Mouse (Mus musculus) right cerebral cortex, postnatal 10 days (tissue): ENCODE results near the gene Ifna2.

Experiments
- DNase-seq, 2 experiments: peaks; one replicate each; pipeline ENCODE4 v3.0.0; 2021; ENCODE audit warnings: low spot score in 2 of 2

Ifna2 gene

GRCm38 (mm10) chr4:88683812-88684211 lies at the start of gene Ifna2:
Gene Ifna2, minus strand, starts transcription at chr4:88683912.
- no peak for DNase-seq

- peak in 1 of 2 experiments; percentile 32 for DNase-seq
Observed at GRCm38 (mm10) chr4:88727324-88727723, 43.6 kb upstream of the Ifna2 start.

GRCm38 (mm10) chr4:88726727-88727126 lies 43.0 kb upstream of the Ifna2 start:
- DNase-seq = no peak

GRCm38 (mm10) chr4:88723497-88724090 lies 39.9 kb upstream of the Ifna2 start:
- no peak for DNase-seq

DNA sequence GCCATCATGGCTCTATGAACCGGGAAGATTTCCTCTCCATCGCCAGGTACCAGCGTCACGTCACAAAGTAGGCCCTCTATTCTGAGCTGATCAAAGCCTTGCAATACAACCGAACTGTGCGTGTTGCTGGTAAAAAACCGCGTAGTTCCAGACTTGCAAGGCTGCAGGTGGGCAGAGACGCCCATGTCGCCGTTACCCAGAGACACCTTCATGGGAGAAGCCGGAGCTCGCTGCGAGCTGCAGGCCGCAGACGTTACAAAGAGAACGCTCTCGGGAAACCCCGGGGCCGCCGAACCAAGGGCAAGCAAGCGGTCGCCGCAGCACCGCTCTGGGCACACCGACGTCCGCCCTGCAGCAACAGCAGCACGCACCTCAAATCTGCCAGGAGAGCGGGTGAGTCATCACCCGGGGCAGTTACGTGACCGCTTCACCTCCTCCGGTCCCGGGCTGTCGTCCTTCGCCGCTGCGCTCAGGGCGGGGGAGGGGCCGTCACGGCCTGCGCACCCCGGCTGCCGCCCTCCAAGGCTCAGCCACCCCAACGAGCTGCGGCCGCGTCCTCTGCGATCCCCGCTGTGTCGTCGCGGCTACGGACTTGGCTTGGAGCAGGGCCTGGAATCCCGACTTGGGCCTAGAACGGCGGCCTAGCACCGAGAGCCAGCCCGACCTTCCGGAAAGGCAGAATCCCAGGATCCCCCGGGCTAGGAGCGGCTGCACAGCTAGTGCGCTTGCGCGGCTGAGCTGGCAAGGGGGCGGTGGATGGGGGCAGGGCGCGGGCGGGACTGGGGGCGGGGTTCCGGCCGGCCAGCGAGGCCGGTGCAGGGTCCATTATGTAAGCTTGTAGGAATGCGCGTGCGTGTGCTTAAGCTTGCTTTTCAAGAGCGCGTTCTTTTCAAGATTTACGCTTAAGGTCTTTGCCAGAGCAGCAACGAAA lies 38.3 kb upstream of the Ifna2 start, which contains the start of the genes Gm26566 and Klhl9:
Gm26566 (plus strand) TSS at position 15 of the 931 bp plus-strand sequence.
Klhl9 (minus strand) TSS at position 675 of the 931 bp plus-strand sequence.
- DNase-seq = peak; percentile 93 to 95

GRCm38 (mm10) chr4:88718715-88719114 lies 35.0 kb upstream of the Ifna2 start:
- no peak for DNase-seq

DNA sequence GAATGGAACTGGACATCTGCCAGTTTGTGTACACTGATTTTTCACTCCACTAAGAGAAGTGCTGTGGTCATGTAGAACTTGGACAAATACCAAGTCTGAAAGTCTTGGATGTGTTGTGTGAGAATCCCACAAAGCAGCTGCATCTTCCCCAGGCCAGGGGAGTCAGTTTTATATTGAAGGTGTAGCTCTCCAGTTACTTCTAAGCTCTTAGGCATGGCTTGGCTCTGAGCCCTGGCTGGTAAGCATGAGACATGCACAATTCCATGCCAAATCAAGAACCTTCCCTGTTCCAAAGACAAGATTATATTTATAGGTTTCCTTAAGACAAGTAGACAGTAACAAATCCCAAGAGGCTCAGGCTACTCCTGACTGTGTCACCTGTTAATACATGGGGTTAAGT lies 31.3 kb upstream of the Ifna2 start:
- no peak for DNase-seq

GRCm38 (mm10) chr4:88714281-88714680 lies 30.6 kb upstream of the Ifna2 start:
- DNase-seq = no peak

DNA sequence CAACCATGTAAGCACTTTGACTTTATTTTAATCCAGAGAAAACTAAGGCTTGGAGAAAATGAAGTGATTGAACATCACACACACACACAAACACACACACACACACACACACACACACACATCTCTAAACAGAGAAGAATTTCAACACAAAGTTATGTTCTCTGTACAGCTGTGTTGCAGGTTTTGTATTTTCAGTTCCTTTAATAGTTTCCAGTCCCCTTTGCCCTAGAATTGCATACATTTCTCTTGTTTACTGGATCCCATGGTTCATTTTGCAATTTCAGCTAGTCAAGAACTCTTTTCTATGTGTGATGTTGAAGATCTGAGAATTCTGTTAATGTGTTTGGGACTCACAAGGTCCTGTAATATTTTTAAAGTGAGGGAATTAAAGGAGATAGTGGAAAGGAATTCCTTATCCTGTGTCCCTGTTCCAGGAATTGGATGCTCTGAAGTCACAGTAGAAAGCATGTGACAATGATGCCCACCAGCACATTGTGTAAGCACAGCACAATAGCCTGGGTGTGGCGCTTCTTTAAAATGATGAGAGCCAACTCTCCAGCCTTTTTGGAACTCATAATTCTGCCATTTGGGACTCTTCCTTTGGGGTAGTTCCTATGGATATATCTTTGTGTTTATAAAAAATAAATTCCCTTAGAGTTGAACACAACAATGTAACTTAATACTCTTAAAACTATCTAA lies 23.6 kb upstream of the Ifna2 start:
- DNase-seq = no peak

DNA sequence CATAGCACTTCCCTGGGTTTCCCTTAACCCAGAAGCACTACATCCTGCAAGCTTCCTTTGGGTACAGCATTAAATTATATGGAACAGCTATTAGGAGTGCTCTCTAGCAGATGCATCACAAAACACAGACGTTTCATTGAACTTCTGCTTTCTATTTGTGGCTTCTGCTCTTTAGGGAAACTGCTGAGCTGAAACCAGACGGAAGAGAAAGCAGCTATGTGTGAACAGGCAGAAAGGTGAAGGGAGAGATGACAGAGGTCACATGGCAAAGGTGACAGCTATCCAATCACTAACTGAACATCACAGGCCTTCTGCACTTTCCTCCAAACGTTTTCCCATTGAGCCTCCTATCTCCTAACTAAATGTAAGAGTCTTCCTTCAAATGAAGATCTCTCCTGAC lies 22.2 kb upstream of the Ifna2 start:
- no peak for DNase-seq

- no peak for DNase-seq
Observed at GRCm38 (mm10) chr4:88699301-88699700, 15.6 kb upstream of the Ifna2 start.

DNA sequence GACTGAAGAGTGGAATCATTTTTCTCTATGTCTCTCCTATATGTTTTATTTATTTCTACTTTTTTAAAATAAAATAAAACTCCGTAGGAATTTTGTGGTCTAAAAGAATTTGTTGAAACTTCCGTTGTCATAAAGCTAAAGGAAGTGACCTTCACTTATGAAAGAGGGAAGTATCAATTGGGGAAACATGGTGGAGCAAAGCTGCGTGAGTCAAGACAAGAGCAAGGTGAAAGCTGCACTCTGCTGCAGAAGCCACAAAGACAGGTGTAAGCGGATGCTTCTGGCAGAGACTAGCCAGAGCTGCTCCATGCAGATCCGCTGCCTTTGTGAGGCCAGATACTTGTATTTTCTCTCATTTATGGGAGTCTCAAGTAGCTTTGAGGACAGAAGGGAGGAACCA lies 15.1 kb upstream of the Ifna2 start:
- DNase-seq = no peak

DNA sequence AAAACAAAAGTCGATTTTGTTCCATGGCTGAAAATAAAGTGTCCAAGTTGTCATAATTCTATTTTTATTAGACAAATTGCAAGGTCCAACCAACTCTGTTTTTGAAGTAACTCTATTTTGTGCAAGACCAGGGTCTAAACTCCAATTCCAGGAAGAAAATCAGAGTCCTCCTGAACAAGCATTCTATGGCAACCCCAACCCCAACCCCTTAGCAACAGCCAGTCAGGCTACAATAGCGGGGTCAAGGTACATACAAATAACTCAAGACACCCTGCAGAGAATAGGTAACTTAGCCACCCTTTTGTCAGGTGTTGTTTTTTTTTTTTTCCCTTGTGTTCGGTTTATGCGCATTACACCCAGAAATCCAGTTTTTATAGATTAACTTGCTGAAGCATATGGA lies 14.0 kb upstream of the Ifna2 start:
- DNase-seq = no peak

DNA sequence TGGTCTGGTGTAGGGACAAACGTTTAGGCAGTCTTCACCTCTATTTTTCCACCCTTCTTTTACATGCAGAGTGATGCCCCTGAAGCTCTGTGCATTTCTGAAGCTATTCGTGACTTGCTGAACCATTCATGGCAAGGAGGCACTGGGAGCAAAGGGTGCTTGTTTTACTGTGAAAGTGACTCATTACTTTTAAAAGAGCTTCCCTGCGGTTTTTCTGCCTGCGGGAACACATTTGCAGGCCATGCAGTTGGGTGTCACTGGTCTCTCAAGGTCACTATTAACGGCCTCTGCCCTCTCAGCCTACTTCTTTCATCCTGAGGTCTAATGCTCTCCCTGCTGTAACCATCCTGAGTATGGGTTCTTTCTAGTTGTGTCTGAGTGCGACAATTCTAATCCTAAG lies 13.4 kb upstream of the Ifna2 start:
- no peak for DNase-seq

DNA sequence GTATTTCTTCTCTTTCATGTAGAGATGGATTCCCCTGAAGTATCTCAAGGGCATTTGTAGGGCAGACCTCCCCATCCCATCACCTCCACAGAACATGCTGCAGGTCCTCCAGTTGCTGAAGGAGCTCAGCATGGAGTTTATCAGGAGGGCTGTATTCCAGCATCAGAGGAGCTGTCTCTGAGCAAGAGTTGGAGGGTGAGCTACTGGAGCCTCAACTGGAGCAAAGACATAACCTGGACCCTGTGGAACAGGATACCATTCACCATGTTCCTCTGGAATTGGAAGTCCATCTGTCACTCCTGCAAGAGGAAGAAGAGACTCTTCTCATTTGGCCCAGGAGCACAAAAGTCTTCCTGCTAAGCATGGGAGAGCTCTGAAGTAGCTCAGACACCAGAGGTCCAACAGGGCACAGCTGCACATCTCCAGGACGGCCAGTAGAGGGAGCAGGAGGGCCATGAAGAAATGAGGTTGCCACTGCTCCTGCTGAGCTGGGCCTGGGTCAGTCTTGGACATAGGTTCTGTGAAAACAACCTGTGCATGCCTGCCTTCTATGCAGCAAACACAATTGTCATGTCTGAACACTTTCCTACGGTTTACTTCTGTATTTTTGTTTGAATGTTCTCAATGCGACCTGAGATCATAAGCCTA lies 12.6 kb upstream of the Ifna2 start:
- DNase-seq = peak; percentile 70 to 78

DNA sequence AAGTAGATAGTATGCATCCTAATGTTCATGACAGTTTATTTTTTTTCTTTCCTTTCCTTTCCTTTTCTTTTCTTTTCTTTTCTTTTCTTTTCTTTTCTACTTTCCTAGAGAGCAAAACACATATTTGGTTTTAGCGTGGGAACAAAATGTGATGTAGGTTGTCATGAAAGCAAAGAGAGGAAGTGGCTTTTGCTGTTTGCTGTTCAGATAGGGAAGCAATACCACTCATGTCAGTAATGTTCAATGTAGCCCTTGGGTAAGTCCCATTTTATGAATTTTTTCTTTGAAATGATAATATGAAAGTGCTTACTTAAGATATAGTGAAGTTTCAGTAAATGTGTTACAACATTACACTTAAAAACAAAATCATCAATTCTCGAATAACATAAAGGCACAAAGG lies 9.7 kb upstream of the Ifna2 start:
- no peak for DNase-seq

GRCm38 (mm10) chr4:88692537-88692936 lies 8.8 kb upstream of the Ifna2 start:
- DNase-seq = no peak

DNA sequence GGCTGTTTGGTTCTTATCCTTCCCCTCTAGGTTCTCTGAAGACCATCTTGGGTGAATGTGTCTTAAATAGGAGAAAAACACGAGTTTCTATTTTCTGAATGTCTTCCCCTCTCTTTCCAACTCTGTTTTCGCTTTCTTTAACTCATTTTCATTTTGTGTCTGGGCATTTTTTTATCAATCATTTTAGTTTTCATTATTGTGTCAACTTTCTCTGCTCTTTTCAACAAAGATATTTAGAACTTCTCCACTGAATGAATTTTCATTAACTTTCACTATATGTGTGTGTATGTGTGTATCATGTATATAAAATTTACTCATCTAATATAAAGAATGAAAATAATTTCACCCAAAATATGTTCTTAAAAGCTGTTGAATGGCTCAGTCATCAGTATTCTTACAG lies 7.5 kb upstream of the Ifna2 start, which contains the start of gene Ifnab:
Ifnab (minus strand) TSS at position 101 of the 400 bp plus-strand sequence.
- no peak for DNase-seq

DNA sequence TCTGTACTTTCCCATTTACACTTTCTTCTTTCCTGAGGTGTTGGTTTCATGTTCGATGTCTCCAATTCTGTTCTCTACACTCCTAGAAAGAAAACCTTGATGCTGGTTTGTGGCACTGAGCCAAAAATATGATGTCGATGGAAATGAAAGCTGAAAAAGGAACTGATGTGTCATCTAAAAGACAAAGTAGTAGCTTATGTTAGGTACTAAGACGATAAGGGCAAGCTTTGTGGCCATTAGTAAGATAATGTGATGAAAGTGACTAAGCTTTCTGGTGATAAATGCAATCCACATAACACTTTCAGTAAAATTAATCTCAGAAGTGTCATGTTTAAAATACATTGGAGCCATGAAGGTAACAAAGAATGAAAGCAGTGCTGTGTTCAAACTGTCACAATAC lies 2.4 kb downstream of the Ifna2 start:
- no peak for DNase-seq

- DNase-seq = peak in 1 of 2 experiments; percentile 34
Observed at GRCm38 (mm10) chr4:88680362-88680761, 3.4 kb downstream of the Ifna2 start.

DNA sequence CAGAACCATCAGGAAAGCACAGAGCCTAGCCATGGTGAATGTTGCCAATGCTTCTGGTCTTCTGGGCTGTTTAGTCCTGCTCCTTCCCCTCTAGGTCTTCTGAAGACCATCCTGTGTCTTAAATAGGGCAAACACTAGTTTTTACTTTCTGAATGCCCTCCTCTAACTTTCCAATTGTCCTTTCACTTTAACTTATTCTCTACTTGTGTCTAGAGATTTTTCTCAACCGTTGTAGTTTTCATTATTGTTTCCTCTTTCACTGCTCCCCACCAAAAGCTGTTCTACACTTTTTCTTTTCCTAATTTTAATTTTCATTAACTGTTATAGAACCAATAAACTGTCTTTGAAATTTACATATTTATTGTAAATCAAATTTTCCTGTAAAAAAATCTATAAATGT lies 6.9 kb downstream of the Ifna2 start, which contains the start of gene Ifna16:
Ifna16 (minus strand) TSS at position 101 of the 400 bp plus-strand sequence.
- DNase-seq = no peak

GRCm38 (mm10) chr4:88655461-88655860 lies 28.3 kb downstream of the Ifna2 start:
- DNase-seq = no peak
